Mouse (Mus musculus) G1E-ER4 (cell line): ENCODE results near the gene Hmgcs2. TPM values are rescaled to one million over a fixed set of nuclear protein-coding genes. Genes with fewer than 3 reads are reported as not detected.

Experiments
- GATA1 ChIP-seq: IDR thresholded peaks from one replicate; pipeline ENCODE4 v1.8.0; 2012; ENCODE audit warnings: low read length, inconsistent platforms
- polyA plus RNA-seq: library from polyadenylated mRNA; stranded (reverse); fragments of >175 nt; gene quantifications from 2 replicates; pipeline ENCODE4 v1.2.3, GENCODE M21; 2012

Hmgcs2 gene
- polyA plus RNA-seq, 1 experiment: not detected

DNA sequence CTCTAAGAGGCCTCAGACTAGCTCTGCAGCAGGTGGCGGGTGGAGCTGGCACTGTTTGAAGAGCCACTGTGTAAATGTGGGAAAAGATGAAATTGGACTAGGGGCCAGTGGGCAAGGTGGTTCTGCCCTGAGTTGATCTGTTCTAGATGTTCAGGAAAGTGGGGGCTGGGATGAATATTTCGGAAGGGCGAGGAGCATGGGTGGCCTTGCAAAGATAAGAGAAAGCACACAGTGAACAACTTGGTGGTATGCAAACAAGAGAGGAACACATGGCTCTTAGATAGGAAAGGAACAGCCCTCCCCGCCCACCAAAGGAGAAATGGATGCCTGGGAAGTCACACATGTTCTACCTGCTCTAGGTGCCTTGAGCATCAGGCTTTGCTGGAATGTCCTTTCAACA lies 18.8 kb upstream of the Hmgcs2 start:
- no peak for TF ChIP-seq GATA1

GRCm38 (mm10) chr3:98262133-98262532 lies 18.1 kb upstream of the Hmgcs2 start:
- TF ChIP-seq GATA1: no peak

- no peak for TF ChIP-seq GATA1
Measured at GRCm38 (mm10) chr3:98267249-98267651, 13.0 kb upstream of the Hmgcs2 start.

- TF ChIP-seq GATA1: no peak
Measured at GRCm38 (mm10) chr3:98273623-98274398, 6.4 kb upstream of the Hmgcs2 start.

DNA sequence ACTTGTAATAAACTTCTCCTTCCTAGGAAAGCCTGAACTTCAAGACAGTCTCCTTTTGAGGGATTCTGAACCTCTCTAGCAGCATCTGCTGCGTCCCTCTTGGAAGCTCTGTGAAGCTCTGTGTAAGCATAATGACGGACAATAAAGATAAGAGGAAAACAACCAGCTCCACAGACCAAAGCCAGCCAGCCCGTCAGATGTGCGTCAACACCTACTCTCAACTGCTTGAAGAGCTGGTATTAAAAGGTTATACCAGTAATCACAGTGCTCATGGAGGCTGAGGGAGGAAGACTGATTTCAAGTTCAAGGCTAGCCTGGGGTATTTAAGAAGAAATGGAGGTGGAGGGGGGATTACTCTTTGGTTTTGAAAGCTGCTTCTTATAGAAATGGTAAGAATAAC lies 553 bp upstream of the Hmgcs2 start:
- TF ChIP-seq GATA1: no peak

GRCm38 (mm10) chr3:98280933-98281678 lies 871 bp downstream of the Hmgcs2 start:
- TF ChIP-seq GATA1: no peak

DNA sequence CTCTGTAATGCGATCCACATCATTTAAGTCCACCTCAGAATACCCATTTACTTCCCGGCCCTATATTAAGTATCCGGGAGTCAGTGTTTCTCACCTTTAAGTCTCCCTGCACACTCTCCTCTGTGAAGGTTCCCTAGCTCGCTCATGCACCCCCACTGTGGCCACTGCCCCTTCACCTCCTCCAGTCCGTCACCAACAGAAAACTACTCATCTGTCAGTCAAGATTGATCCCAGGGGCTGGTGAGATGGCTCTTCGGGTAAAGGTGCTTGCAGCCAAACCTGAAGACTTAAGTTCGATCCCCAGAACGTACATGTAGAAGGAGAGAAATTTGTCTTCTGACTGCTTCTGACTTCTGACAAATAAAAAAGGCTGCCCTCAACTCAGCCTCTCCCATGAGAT lies 2.2 kb downstream of the Hmgcs2 start:
- TF ChIP-seq GATA1: no peak

DNA sequence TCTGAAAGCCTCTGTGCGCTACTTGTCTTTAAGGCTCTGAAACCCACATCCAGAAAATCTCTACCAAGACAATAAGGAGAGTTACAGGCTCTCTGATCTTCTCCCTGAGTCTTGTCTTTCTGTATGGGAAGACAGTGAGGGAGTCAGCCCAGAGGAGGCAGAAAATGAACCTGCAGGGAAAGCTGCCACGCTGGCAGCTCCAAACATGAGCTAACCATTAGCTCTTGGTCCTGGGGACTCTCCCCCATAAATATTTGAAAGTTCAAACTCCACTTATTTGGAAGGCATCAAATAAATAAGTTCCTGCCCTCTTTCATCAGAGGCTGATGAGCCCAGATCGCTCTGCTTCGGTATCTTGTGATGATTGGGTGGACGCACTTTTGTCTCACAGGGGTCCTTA lies 3.0 kb downstream of the Hmgcs2 start:
- no peak for TF ChIP-seq GATA1

DNA sequence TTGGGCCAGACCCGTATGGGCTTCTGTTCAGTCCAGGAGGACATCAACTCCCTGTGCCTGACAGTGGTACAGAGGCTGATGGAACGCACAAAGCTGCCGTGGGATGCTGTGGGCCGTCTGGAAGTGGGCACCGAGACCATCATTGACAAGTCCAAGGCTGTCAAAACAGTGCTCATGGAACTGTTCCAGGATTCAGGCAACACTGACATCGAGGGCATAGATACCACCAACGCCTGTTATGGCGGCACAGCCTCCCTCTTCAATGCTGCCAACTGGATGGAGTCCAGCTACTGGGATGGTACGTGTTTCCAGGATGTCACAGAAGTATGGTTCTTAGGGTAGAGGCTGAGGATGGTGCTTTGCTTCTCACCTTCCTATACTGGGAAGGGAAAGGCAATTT lies 10.8 kb downstream of the Hmgcs2 start:
- TF ChIP-seq GATA1: no peak

DNA sequence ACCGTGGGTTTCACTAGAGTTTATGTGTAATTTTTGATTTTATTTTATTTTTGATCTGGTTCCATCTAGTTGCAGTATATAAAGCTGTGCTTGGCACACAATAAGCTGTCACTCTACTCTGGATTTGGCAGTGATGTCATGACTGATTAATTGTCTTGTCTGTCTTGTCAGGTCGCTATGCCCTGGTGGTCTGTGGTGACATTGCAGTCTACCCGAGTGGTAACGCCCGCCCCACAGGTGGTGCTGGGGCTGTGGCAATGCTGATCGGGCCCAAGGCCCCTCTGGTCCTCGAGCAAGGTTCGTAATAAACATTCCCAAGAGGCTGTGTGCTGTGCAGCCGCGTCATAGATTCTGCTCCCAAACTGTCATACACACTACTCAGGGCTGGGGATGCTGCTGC lies 15.7 kb downstream of the Hmgcs2 start:
- no peak for TF ChIP-seq GATA1

- TF ChIP-seq GATA1: no peak
Measured at GRCm38 (mm10) chr3:98299391-98300100, 19.3 kb downstream of the Hmgcs2 start.

- TF ChIP-seq GATA1: no peak
Measured at GRCm38 (mm10) chr3:98300266-98300665, 20.0 kb downstream of the Hmgcs2 start.

DNA sequence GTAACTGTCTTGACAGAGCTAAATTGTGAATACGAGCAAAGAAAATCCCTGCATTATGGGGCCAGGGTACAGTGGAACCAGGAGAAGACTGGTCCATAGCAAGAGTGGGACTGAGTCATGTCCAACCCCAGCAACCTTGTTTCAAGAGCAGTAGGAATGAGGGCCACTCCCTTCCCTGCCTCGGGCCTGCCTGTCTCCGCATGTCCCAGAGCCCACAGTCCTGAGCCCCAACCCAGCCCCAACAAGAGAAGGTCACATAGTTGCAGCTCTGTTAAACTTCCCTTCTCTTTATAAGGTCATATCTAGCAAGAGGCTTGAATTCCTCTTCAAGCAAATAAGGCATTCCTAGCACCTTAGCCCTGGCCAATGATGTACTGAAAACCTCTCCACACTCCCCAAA lies 21.5 kb downstream of the Hmgcs2 start:
- TF ChIP-seq GATA1: no peak

DNA sequence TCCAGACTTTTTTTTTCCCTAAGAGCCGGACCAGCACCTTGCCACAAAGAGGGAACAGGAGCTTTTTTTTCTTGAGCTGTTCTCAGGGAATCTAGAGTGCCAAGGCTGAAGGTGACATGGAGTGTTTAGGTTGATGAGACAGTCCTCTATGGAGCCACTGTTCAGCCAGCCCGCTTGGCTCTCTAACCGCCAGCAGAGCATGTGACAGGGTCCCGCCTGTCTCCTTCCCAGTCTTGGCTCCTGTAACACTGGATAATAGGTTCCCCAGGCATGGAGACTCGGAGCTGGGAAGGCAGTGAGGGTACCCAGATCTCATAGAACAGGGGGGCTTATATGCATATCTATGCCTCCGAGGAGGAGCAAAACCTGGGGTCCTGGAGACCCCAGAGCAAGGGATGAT lies 28.4 kb downstream of the Hmgcs2 start:
- no peak for TF ChIP-seq GATA1

GRCm38 (mm10) chr3:98310456-98310855 lies 30.2 kb downstream of the Hmgcs2 start:
- no peak for TF ChIP-seq GATA1

GRCm38 (mm10) chr3:98312867-98313266 lies 32.6 kb downstream of the Hmgcs2 start:
- TF ChIP-seq GATA1: no peak
